Mouse (Mus musculus) liver, embryonic 14.5 days (tissue): ENCODE data around the gene Lrrfip2. TPM values are rescaled to one million over a fixed set of nuclear protein-coding genes. Genes with fewer than 3 reads are reported as not detected.

ENCODE experiments used
- ATAC-seq: fragments of 200-750 bp; cut with Nextera tagmentation; 2 replicates; pipeline ENCODE4 v1.8.0; 2017; ENCODE audit warnings: moderate number of reproducible peaks, mild to moderate bottlenecking, moderate library complexity; ENCODE audit not compliant: insufficient read depth
- DNase-seq, 3 experiments: peaks; one replicate each; pipeline ENCODE4 v3.0.0-alpha.2; 2012 to 2013; ENCODE audit warnings: low read depth in 3 of 3, low spot score in 3 of 3
- H3K27ac ChIP-seq: fragments of 300-500 bp; sonication (generic); 2 replicates; pipeline ENCODE4 v1.5.1; 2014; ENCODE audit warnings: moderate library complexity, mild to moderate bottlenecking, control low read depth, inconsistent platforms
- H3K27me3 ChIP-seq: fragments of 300-500 bp; sonication (generic); 2 replicates; pipeline ENCODE4 v1.6.1; 2014; ENCODE audit warnings: mild to moderate bottlenecking, low read length, moderate library complexity; ENCODE audit not compliant: control insufficient read depth, insufficient read depth
- H3K36me3 ChIP-seq: fragments of 300-500 bp; sonication (generic); replicated peaks from 2 replicates; pipeline ENCODE4 v1.6.1; 2014; ENCODE audit warnings: low read depth; ENCODE audit not compliant: control insufficient read depth, insufficient read depth
- H3K4me1 ChIP-seq, 2 experiments: fragments of 200-500 bp in 1 of 2; fragments of 300-500 bp in 1 of 2; sonication (generic) in 1 of 2; replicated peaks; 2 replicates each; pipeline ENCODE4 v1.6.1; 2012 to 2014; ENCODE audit warnings: antibody characterized with exemption in 1 of 2, inconsistent platforms in 1 of 2, low read length in 1 of 2; ENCODE audit not compliant: control insufficient read depth in 2 of 2, insufficient read depth in 2 of 2
- H3K4me2 ChIP-seq: fragments of 300-500 bp; sonication (generic); 2 replicates; pipeline ENCODE4 v1.6.1; 2014; ENCODE audit warnings: low read depth, mild to moderate bottlenecking, control low read depth, moderate library complexity
- H3K4me3 ChIP-seq, 2 experiments: fragments of 200-500 bp in 1 of 2; fragments of 300-500 bp in 1 of 2; sonication (generic) in 1 of 2; 2 replicates each; pipeline ENCODE4 v1.5.1; 2012 to 2014; ENCODE audit warnings: low read depth in 2 of 2, low read length in 2 of 2, mild to moderate bottlenecking in 2 of 2, control low read depth in 1 of 2, inconsistent platforms in 1 of 2, moderate library complexity in 1 of 2; ENCODE audit not compliant: insufficient read depth in 1 of 2
- H3K9ac ChIP-seq: fragments of 300-500 bp; sonication (generic); replicated peaks from 2 replicates; pipeline ENCODE4 v1.6.1; 2014; ENCODE audit warnings: mild to moderate bottlenecking, control low read depth, moderate library complexity
- H3K9me3 ChIP-seq: fragments of 300-500 bp; sonication (generic); 2 replicates; pipeline ENCODE4 v1.6.1; 2016; ENCODE audit warnings: low read length, mixed read lengths; ENCODE audit not compliant: control insufficient read depth
- CTCF ChIP-seq: IDR thresholded peaks from 2 replicates; pipeline ENCODE4 v1.5.1; 2016; ENCODE audit warnings: antibody characterized with exemption, low read depth, control low read depth
- EP300 ChIP-seq: IDR thresholded peaks from 2 replicates; pipeline ENCODE4 v1.6.1; 2016; ENCODE audit warnings: antibody characterized with exemption, low read depth
- WGBS: fragments of 180-500 bp; shearing (Covaris S2); extraction: QIAGEN DNeasy Blood & Tissue Kit; methylation state at CpG from one replicate; pipeline ENCODE4 v1.1.7; 2014; ENCODE audit not compliant: insufficient replicate concordance; 5-methylcytosine and 5-hydroxymethylcytosine counted together
- polyA plus RNA-seq, 2 experiments: library from polyadenylated mRNA; depleted of rRNA in 1 of 2; stranded (reverse) in 1 of 2; unstranded in 1 of 2; fragments of >200 nt; fragmentation: Nextera tagmentation in 1 of 2; extraction: Ambion mirVana in 1 of 2; gene quantifications; 2 replicates each; pipeline versions ENCODE4 v1.2.1 to v1.2.3; 2012 to 2014

Gene Lrrfip2
- 6.3 and 13.6 TPM in 2 replicates for polyA plus RNA-seq (2012; rRNA removed)
- 15.0 and 17.8 TPM in 2 replicates for polyA plus RNA-seq (2014; fragmentation: Nextera tagmentation; extraction: Ambion mirVana)

- DNase-seq (no peak), ATAC-seq (no peak)
- no peaks in the 10 kb centered on the region for H3K36me3 ChIP-seq
- peak within 1 kb of the TSS; percentile 83 for H3K27ac ChIP-seq
- peaks cover 9 to 15% of the 10 kb centered on the region in 2 experiments for H3K4me1 ChIP-seq
- H3K9ac ChIP-seq, result peak within 1 kb of the TSS; percentile 88
- 16% methylated on average over 14 of the region's 14 CpGs for WGBS
- no peak for TF ChIP-seq EP300
- no peak for TF ChIP-seq CTCF
- H3K27me3 ChIP-seq, result no peaks in the 10 kb centered on the region
- H3K4me3 ChIP-seq, result peak within 1 kb of the TSS; percentile 74 to 99
- peak within 1 kb of the TSS; percentile 95 for H3K4me2 ChIP-seq
- H3K9me3 ChIP-seq, result no peaks in the 10 kb centered on the region
These were observed at the start of gene Lrrfip2 for GRCm38 (mm10) chr9:111117126-111117642. TSS of gene Lrrfip2 (plus strand) at chr9:111117592.

- WGBS, result 11% methylated on average over 4 of the region's 4 CpGs
- Histone ChIP-seq H3K4me2 (no peak overlapping the region), H3K27ac (no peak overlapping the region), H3K36me3 (no peaks in the 10 kb centered on the region), H3K4me3 (no peak overlapping the region), H3K27me3 (no peaks in the 10 kb centered on the region; the same call in 1 of the 2 replicates), H3K9ac (no peak overlapping the region), H3K4me1 (0 out of 4 replicates have a peak, but pooled peaks cover 0 to 2% of the 10 kb centered on the region in 2 experiments), H3K9me3 (no peaks in the 10 kb centered on the region)
- ATAC-seq (peak; percentile 63; the same call in 1 of the 2 replicates), DNase-seq (peak in 1 of 3 experiments; percentile 57)
- TF ChIP-seq EP300 (no peak), CTCF (peak; percentile 88)
These were observed 46.8 kb upstream of the Lrrfip2 start for GRCm38 (mm10) chr9:111070546-111070961.

- WGBS, result 36% methylated on average over 7 of the region's 7 CpGs
- H3K27me3 ChIP-seq, result no peaks in the 10 kb centered on the region; the same call in 1 of the 2 replicates
- no peak overlapping the region for H3K27ac ChIP-seq
- no peak for TF ChIP-seq EP300
- peak; percentile 71 for TF ChIP-seq CTCF
- H3K4me3 ChIP-seq, result no peak overlapping the region
- H3K4me2 ChIP-seq, result no peak overlapping the region
- H3K9ac ChIP-seq, result no peak overlapping the region
- no peaks in the 10 kb centered on the region for H3K36me3 ChIP-seq
- H3K4me1 ChIP-seq, result no peaks in the 10 kb centered on the region
- DNase-seq (no peak), ATAC-seq (no peak)
- H3K9me3 ChIP-seq, result no peaks in the 10 kb centered on the region
These were observed 45.2 kb upstream of the Lrrfip2 start for GRCm38 (mm10) chr9:111072175-111072574.

- WGBS, result 61% methylated on average over 4 of the region's 4 CpGs
- TF ChIP-seq CTCF (no peak), EP300 (no peak)
These were observed 44.4 kb upstream of the Lrrfip2 start for GRCm38 (mm10) chr9:111072971-111073370.

GRCm38 (mm10) chr9:111077745-111078144, 39.6 kb upstream of the Lrrfip2 start:
- no peaks in the 10 kb centered on the region for H3K4me1 ChIP-seq
- no peaks in the 10 kb centered on the region for H3K9me3 ChIP-seq
- H3K9ac ChIP-seq, result no peak overlapping the region
- H3K4me3 ChIP-seq, result no peak overlapping the region
- ATAC-seq, result no peak
- no peaks in the 10 kb centered on the region for H3K27me3 ChIP-seq
- H3K36me3 ChIP-seq, result no peaks in the 10 kb centered on the region
- no peak overlapping the region for H3K27ac ChIP-seq
- TF ChIP-seq CTCF (peak; percentile 83), EP300 (no peak)
- 45% methylated on average over 5 of the region's 5 CpGs for WGBS
- H3K4me2 ChIP-seq, result no peak overlapping the region
- DNase-seq, result no peak

More at GRCm38 (mm10) chr9:111072971-111073370, 44.4 kb upstream of the Lrrfip2 start:
- no peaks in the 10 kb centered on the region; the same call in 1 of the 2 replicates for H3K27me3 ChIP-seq
- H3K27ac ChIP-seq, result no peak overlapping the region
- ATAC-seq (no peak), DNase-seq (no peak)
- no peak overlapping the region for H3K4me3 ChIP-seq
- no peaks in the 10 kb centered on the region for H3K4me1 ChIP-seq
- H3K4me2 ChIP-seq, result no peak overlapping the region
- no peaks in the 10 kb centered on the region for H3K36me3 ChIP-seq
- H3K9ac ChIP-seq, result no peak overlapping the region
- H3K9me3 ChIP-seq, result no peaks in the 10 kb centered on the region
